Mouse (Mus musculus): ENCODE data around the gene Cstb. TPM values are rescaled to one million over a fixed set of nuclear protein-coding genes. Genes with fewer than 3 reads are reported as not detected.
"Not testable (repeated sequence)": the region's sequence is repeated elsewhere in the genome, so short reads cannot be mapped to it uniquely, and the experiment has no call there.

Gene Cstb
- polyA plus RNA-seq, 1 experiment from 2014 or later: 406 TPM

DNA sequence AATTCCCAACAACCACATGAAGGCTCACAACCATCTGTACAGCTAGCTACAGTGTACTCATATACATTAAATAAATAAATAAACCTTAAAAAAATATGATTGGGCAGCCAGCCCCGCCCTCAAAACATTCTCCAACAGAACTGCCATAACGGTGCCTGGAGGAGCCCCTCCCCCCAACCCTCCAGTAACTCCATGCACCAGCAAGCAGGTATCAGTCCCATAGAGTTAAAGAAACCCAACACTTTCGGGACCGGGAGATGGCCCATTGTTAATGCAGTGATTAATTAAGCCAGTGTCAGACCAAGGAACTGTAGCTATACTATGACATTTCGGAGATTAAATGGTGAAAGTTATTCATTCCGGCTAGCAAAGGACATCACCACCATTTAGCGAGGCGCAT is 13.6 kb upstream of the Cstb start:
- Histone ChIP-seq H3K9me3 (replicated peaks; ENCODE audit: control insufficient read depth, low read length) (no peaks in the 10 kb centered on the region), H3K9ac (ENCODE audit: low read length) (peak overlapping the region; percentile 92), H3K27me3 (ENCODE audit: control insufficient read depth, insufficient read depth, low read length) (no peaks in the 10 kb centered on the region), H3K4me1 (ENCODE audit: control insufficient read depth, insufficient read depth, low read length) (peaks cover 13% of the 10 kb centered on the region; the same call in 1 of the 2 replicates), H3K4me3 (replicated peaks; ENCODE audit: low read length) (peak overlapping the region; percentile 100), H3K4me2 (ENCODE audit: low read depth, low read length) (peak overlapping the region; percentile 85), H3K27ac (ENCODE audit: low read length) (no peak overlapping the region), H3K36me3 (ENCODE audit: control insufficient read depth, insufficient read depth, low read length) (peaks cover 13% of the 10 kb centered on the region; the same call in 1 of the 2 replicates)
- 11% methylated on average over 8 of the region's 8 CpGs for WGBS
- ATAC-seq (ENCODE audit: insufficient read depth, low FRiP score): no peak

DNA sequence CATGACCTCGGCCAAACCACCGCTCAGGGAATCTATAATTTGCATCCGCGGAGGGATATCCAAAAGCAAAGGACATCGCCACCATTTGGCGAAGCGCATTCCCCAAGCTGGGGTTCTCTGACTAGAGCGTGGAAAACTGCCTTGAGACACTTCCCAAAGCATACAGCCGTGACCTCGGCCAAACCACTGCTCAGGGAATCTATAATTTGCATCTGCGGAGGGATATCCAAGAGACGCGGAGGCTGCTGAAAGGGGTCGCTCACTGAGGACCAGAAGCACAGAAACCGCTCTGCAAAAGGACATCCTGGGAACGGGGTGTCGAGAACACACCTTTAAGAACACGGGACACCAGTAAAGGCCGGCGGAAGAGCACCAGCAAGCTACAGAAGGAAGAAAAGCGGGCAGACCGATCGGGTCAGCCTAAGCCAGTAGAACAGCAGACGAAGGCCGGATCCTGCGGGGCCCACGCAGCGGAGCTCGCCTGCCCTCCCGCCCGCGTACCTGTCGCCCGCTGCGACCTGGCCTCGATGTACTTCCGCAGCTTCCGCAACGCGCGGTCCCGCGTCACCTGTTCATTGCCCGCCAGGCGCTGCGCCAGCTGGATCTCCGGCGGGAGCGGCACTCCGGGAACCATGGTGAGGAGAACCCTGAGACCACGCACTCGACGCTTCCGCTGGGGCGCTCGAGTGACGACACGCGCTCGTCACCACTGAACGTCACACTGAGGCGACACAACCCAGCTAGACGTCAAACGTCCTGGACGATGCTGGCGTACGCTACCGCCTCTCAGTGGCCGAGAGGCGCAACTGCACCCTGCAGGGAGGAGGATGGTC is 12.9 kb upstream of the Cstb start, which contains the start of gene Rrp1:
Rrp1 (minus strand) TSS at position 725 of the 833 bp plus-strand sequence.
- Histone ChIP-seq H3K9ac (ENCODE audit: low read length) (peak within 1 kb of the TSS; percentile 92), H3K9me3 (replicated peaks; ENCODE audit: control insufficient read depth, low read length) (no peaks in the 10 kb centered on the region), H3K4me1 (ENCODE audit: control insufficient read depth, insufficient read depth, low read length) (peaks cover 13% of the 10 kb centered on the region; the same call in 1 of the 2 replicates), H3K27ac (ENCODE audit: low read length) (peak within 1 kb of the TSS; percentile 88), H3K4me2 (ENCODE audit: low read depth, low read length) (peak within 1 kb of the TSS; percentile 85), H3K4me3 (replicated peaks; ENCODE audit: low read length) (peak within 1 kb of the TSS; percentile 100), H3K36me3 (ENCODE audit: control insufficient read depth, insufficient read depth, low read length) (0 out of 2 replicates have a peak, but pooled peaks cover 8% of the 10 kb centered on the region), H3K27me3 (ENCODE audit: control insufficient read depth, insufficient read depth, low read length) (no peaks in the 10 kb centered on the region)
- peak; percentile 93 for ATAC-seq (ENCODE audit: insufficient read depth, low FRiP score)
- WGBS: 0% methylated on average over 70 of the region's 70 CpGs

DNA sequence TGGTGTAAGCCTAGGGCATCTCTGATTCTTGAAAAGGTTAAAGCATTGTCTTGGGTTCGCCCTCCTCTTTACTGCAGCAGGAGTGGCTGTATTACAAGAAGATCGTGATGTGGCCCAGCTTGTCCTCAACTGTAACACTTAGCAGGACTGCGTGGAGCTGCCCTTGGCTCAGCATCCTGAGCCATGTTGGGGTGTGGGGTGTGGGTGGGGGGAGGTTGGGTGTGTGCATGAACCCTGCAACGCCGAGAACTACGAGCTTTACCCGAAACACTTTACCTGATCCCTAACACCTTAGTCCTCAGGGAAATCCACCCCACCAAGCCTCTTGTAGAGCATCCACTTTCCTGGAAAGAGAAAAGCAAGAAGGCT is 12.3 kb upstream of the Cstb start:
- H3K4me1 ChIP-seq (ENCODE audit: control insufficient read depth, insufficient read depth, low read length): peaks cover 13% of the 10 kb centered on the region; the same call in 1 of the 2 replicates
- 34% methylated on average over 7 of the region's 7 CpGs for WGBS
- H3K36me3 ChIP-seq (ENCODE audit: control insufficient read depth, insufficient read depth, low read length): 0 out of 2 replicates have a peak, but pooled peaks cover 6% of the 10 kb centered on the region
- peak; percentile 18; the same call in 1 of the 2 replicates for ATAC-seq (ENCODE audit: insufficient read depth, low FRiP score)
- H3K4me3 ChIP-seq (replicated peaks; ENCODE audit: low read length): peak overlapping the region; percentile 100
- no peaks in the 10 kb centered on the region for H3K27me3 ChIP-seq (ENCODE audit: control insufficient read depth, insufficient read depth, low read length)
- H3K9ac ChIP-seq (ENCODE audit: low read length): peak overlapping the region; percentile 92
- no peaks in the 10 kb centered on the region for H3K9me3 ChIP-seq (replicated peaks; ENCODE audit: control insufficient read depth, low read length)
- H3K27ac ChIP-seq (ENCODE audit: low read length): no peak overlapping the region
- H3K4me2 ChIP-seq (ENCODE audit: low read depth, low read length): peak overlapping the region; percentile 85

DNA sequence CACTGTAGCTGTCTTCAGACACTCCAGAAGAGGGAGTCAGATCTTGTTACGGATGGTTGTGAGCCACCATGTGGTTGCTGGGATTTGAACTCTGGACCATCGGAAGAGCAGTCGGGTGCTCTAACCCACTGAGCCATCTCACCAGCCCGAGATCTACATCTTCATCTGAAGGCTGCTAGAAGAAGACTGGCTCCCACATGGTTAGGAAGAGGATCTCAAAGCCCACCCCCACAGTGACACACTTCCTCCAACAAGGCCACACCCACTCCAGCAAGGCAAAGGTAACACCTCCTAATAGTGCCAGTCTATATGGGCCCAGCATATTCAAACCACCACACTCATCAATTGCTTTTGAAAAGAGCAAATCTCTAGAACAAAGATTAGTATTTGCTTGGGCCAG is 10.5 kb upstream of the Cstb start:
- H3K4me1 ChIP-seq (ENCODE audit: control insufficient read depth, insufficient read depth, low read length): peaks cover 13% of the 10 kb centered on the region; the same call in 1 of the 2 replicates
- H3K4me3 ChIP-seq (replicated peaks; ENCODE audit: low read length): not testable (repeated sequence)

DNA sequence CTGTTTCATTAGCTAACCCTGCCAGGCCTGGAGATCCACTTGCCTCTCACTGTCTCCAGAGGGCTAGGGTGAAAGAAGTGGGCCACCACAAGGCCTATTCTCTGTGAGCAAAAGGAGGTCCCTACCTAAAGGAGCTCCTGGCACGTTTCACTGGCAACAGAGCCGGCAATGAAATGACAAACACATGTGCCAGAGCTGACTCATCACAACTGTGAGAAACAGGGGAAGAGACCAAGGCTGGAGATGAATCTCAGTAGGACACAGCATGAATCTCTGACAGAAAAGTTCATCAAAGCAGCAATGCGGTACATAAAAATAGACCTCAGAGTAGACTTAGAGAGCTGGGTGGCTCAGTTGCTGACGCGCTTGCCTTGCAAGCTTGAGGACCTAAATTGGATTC is 7.6 kb upstream of the Cstb start:
- Histone ChIP-seq H3K27ac (ENCODE audit: low read length) (no peak overlapping the region), H3K4me3 (replicated peaks; ENCODE audit: low read length) (no peak overlapping the region), H3K27me3 (ENCODE audit: control insufficient read depth, insufficient read depth, low read length) (no peaks in the 10 kb centered on the region), H3K9me3 (replicated peaks; ENCODE audit: control insufficient read depth, low read length) (no peaks in the 10 kb centered on the region), H3K4me1 (ENCODE audit: control insufficient read depth, insufficient read depth, low read length) (0 out of 2 replicates have a peak, but pooled peaks cover 6% of the 10 kb centered on the region), H3K36me3 (ENCODE audit: control insufficient read depth, insufficient read depth, low read length) (no peaks in the 10 kb centered on the region), H3K4me2 (ENCODE audit: low read depth, low read length) (no peak overlapping the region), H3K9ac (ENCODE audit: low read length) (no peak overlapping the region)
- ATAC-seq (ENCODE audit: insufficient read depth, low FRiP score): no peak
- WGBS: 63% methylated on average over 5 of the region's 5 CpGs

More for the DNA sequence above, 10.5 kb upstream of the Cstb start:
- not testable (repeated sequence) for H3K27me3 ChIP-seq (ENCODE audit: control insufficient read depth, insufficient read depth, low read length); H3K4me2 ChIP-seq (ENCODE audit: low read depth, low read length); H3K9me3 ChIP-seq (replicated peaks; ENCODE audit: control insufficient read depth, low read length); H3K27ac ChIP-seq (ENCODE audit: low read length); H3K9ac ChIP-seq (ENCODE audit: low read length); ATAC-seq (ENCODE audit: insufficient read depth, low FRiP score); H3K36me3 ChIP-seq (ENCODE audit: control insufficient read depth, insufficient read depth, low read length)
- 80% methylated on average over 3 of the region's 4 CpGs for WGBS

DNA sequence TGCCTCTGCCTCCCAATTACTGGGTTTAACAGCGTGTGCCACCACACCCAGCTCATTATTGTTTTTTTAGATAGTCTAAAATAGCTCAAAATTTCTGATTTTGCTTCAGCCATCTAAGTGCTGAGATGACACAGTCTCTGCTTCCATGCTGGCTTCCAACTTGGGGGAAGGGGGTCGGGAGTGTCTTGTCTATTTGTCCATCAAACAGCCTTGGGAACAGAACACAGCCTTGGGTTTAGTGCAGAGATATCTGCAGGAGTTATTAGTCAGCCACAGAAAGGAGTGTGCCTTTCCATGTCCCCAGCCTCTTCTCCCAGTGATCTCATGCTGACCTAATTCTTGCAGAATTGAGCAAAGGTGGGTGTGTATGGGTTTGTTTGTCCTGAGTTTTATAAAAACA is 6.7 kb upstream of the Cstb start:
- Histone ChIP-seq H3K27ac (ENCODE audit: low read length) (no peak overlapping the region), H3K4me2 (ENCODE audit: low read depth, low read length) (no peak overlapping the region), H3K4me3 (replicated peaks; ENCODE audit: low read length) (no peak overlapping the region), H3K36me3 (ENCODE audit: control insufficient read depth, insufficient read depth, low read length) (no peaks in the 10 kb centered on the region), H3K27me3 (ENCODE audit: control insufficient read depth, insufficient read depth, low read length) (no peaks in the 10 kb centered on the region), H3K9me3 (replicated peaks; ENCODE audit: control insufficient read depth, low read length) (no peaks in the 10 kb centered on the region), H3K9ac (ENCODE audit: low read length) (no peak overlapping the region), H3K4me1 (ENCODE audit: control insufficient read depth, insufficient read depth, low read length) (no peaks in the 10 kb centered on the region)
- no peak for ATAC-seq (ENCODE audit: insufficient read depth, low FRiP score)
- WGBS: 82% methylated on average over 2 of the region's 2 CpGs

DNA sequence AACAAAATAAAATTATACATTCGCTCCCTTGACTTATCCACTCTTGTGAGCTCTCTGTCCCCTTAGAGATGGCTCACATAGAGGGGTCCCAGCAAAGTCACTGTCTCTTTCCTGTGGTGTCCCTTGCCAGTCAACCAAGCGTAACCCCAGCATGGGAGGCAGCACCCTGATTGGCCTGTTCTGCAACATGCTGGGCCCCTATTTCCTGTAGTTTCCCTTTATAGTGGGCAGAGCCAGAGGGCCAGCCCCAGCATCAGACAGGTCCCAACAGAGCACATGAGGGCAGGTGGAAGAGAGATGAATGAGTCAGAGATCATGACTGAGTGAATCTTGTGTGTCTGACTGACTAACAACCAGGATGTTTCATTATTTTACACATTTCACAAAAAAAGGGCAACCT is 4.5 kb upstream of the Cstb start:
- no peaks in the 10 kb centered on the region for H3K36me3 ChIP-seq (ENCODE audit: control insufficient read depth, insufficient read depth, low read length)
- H3K27ac ChIP-seq (ENCODE audit: low read length): peak overlapping the region; percentile 69
- H3K9me3 ChIP-seq (replicated peaks; ENCODE audit: control insufficient read depth, low read length): no peaks in the 10 kb centered on the region
- no peak for ATAC-seq (ENCODE audit: insufficient read depth, low FRiP score)
- no peaks in the 10 kb centered on the region for H3K27me3 ChIP-seq (ENCODE audit: control insufficient read depth, insufficient read depth, low read length)
- H3K9ac ChIP-seq (ENCODE audit: low read length): no peak overlapping the region
- H3K4me2 ChIP-seq (ENCODE audit: low read depth, low read length): no peak overlapping the region
- H3K4me3 ChIP-seq (replicated peaks; ENCODE audit: low read length): no peak overlapping the region
- WGBS: 85% methylated on average over 2 of the region's 2 CpGs
- peaks cover 6% of the 10 kb centered on the region; the same call in 1 of the 2 replicates for H3K4me1 ChIP-seq (ENCODE audit: control insufficient read depth, insufficient read depth, low read length)

DNA sequence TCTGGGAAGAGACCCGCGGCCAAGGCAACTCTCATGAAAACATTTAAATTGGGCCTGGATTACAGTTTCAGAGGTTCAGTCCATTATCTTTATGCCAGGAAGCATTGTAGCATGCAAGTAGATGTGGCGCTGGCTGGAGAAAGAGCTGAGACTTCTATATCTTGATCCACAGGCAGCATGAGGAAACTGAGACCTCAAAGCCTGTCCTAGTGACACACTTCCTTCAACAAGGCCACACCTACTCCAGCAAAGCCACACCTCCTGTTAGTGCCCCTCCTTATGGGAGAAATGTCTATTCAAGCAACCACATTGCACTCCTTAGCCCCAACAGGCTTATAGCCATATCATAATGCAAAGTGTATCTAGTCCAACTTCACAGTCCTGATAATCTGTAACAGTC is 2.9 kb upstream of the Cstb start:
- Histone ChIP-seq H3K36me3 (ENCODE audit: control insufficient read depth, insufficient read depth, low read length) (peaks cover 8% of the 10 kb centered on the region), H3K9ac (ENCODE audit: low read length) (no peak overlapping the region), H3K27ac (ENCODE audit: low read length) (no peak overlapping the region), H3K4me3 (replicated peaks; ENCODE audit: low read length) (no peak overlapping the region), H3K27me3 (ENCODE audit: control insufficient read depth, insufficient read depth, low read length) (no peaks in the 10 kb centered on the region), H3K4me2 (ENCODE audit: low read depth, low read length) (no peak overlapping the region), H3K4me1 (ENCODE audit: control insufficient read depth, insufficient read depth, low read length) (peaks cover 11% of the 10 kb centered on the region), H3K9me3 (replicated peaks; ENCODE audit: control insufficient read depth, low read length) (no peaks in the 10 kb centered on the region)
- WGBS: 85% methylated on average over 3 of the region's 3 CpGs
- no peak for ATAC-seq (ENCODE audit: insufficient read depth, low FRiP score)

DNA sequence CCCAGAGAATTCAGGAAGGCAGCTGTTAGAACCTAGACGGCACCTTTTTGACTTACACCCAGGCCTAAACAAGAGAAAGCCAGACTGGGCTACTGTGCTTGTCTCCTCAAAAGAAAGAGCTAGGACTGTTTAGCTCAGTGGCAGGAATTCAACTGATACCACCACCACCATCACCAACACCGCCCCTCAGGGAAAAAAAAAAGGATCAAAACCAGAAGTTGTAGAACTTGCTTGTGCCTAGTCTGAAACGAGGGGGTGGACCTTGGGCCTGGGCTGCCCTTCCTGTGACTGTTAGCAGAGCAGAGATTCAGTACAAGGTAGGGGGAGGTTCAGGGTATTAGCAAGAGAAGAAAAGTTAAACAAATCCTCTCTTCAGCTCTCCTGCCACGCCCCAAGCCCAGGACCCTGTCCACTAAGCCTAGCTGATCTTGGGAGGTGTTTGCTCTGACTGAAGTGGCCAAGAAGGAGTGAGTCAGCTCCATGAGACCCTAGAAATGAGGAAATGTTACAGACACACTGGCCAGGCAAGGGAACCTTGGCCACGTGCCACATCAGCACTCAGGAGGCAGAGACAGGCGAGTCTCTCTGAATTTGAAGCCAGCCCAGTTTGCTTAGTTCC is 757 bp downstream of the Cstb start:
- Histone ChIP-seq H3K36me3 (ENCODE audit: control insufficient read depth, insufficient read depth, low read length) (peaks cover 18% of the 10 kb centered on the region), H3K9ac (ENCODE audit: low read length) (peak overlapping the region; percentile 96), H3K9me3 (replicated peaks; ENCODE audit: control insufficient read depth, low read length) (no peaks in the 10 kb centered on the region), H3K4me2 (ENCODE audit: low read depth, low read length) (peak overlapping the region; percentile 80), H3K4me3 (replicated peaks; ENCODE audit: low read length) (peak overlapping the region; percentile 98), H3K27ac (ENCODE audit: low read length) (peak overlapping the region; percentile 96), H3K27me3 (ENCODE audit: control insufficient read depth, insufficient read depth, low read length) (no peaks in the 10 kb centered on the region), H3K4me1 (ENCODE audit: control insufficient read depth, insufficient read depth, low read length) (peaks cover 11% of the 10 kb centered on the region)
- WGBS: 37% methylated on average over 6 of the region's 6 CpGs
- ATAC-seq (ENCODE audit: insufficient read depth, low FRiP score): peak; percentile 38; the same call in 1 of the 2 replicates

Data from stomach, embryonic 16.5 days (tissue).